Mouse (Mus musculus) erythroblast, embryonic 14.5 days (primary cell): ENCODE measurements around the gene Ulk4.

Source experiments
- GATA1 ChIP-seq: IDR thresholded peaks from 2 replicates; pipeline ENCODE4 v1.6.1; 2012; ENCODE audit warnings: low read length, inconsistent platforms, mixed read lengths
- TAL1 ChIP-seq: IDR thresholded peaks from 3 replicates; pipeline ENCODE4 v1.6.1; 2012; ENCODE audit warnings: low read length, inconsistent platforms, mixed read lengths

- TF ChIP-seq GATA1: no peak
- TF ChIP-seq TAL1: no peak
These were observed 5.4 kb downstream of the Ulk4 start for GRCm38 (mm10) chr9:121271561-121271960.
